Mouse (Mus musculus) spleen, adult 2 months (tissue): ENCODE results near the gene Sds.

Experiments used
- CTCF ChIP-seq: fragments of 200-500 bp; IDR thresholded peaks from 2 replicates; pipeline ENCODE4 v1.5.1; 2011; ENCODE audit warnings: mild to moderate bottlenecking, inconsistent platforms; ENCODE audit not compliant: insufficient read depth, insufficient read length, insufficient replicate concordance; ENCODE audit errors: extremely low read depth
- POLR2A ChIP-seq: fragments of 200-500 bp; IDR thresholded peaks from 2 replicates; pipeline ENCODE4 v1.6.1; 2011; ENCODE audit warnings: low read depth, low read length, inconsistent platforms

DNA sequence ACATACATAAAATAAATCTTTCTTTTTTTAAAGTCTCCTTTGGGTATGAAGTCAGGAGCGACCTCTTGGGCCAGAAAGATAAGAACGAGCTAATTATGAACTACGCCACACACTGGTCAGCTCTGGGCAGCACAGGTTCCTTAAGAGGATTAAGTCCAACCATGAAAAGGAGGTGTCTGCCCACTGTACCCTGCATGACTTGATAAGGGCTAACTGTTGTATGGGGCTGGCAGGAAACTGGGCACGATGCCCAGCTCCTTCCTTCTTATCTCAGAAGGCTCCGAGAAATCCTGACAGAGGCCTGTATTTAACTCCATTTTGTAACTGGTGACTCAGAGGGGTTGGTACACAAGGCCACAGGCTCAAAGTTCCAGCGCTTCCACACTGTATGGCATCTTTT lies 10.5 kb upstream of the Sds start:
- TF ChIP-seq CTCF (no peak), POLR2A (no peak)
